In genomic region chr15:79608214-79608613, GRCm38 (mm10) we compare ENCODE assay signal across 14 mouse cellular contexts. TPM values are rescaled to one million over a fixed set of nuclear protein-coding genes. Genes with fewer than 3 reads are reported as not detected.
"Had no signal": no experiment of that assay in that cellular context is flagged by ENCODE, and none has a peak within 500 bp of the region (broad histone marks: within the 10 kb centered on the region; RNA-seq: fewer than 3 reads in every experiment).

No protein-coding gene starts in this region.

- H3K36me3 ChIP-seq: intestine, embryonic 15.5 days; kidney, embryonic 15.5 days had no signal

- ATAC-seq: intestine, embryonic 15.5 days; lung, postnatal 0 days had no signal

- DNase-seq: lung, adult 18-20 months; lung, postnatal 4 days; spleen, adult 18-20 months had no signal

- H3K27ac ChIP-seq: intestine, embryonic 15.5 days; kidney, embryonic 15.5 days; limb, embryonic 13.5 days; liver, embryonic 14.5 days; midbrain, embryonic 10.5 days; neural tube, embryonic 12.5 days had no signal

- H3K9ac ChIP-seq: intestine, embryonic 15.5 days; kidney, embryonic 15.5 days; limb, embryonic 13.5 days; liver, embryonic 14.5 days; neural tube, embryonic 12.5 days had no signal

- H3K9me3 ChIP-seq: intestine, embryonic 15.5 days; kidney, embryonic 15.5 days; midbrain, embryonic 10.5 days; neural tube, embryonic 12.5 days had no signal

- H3K4me2 ChIP-seq: intestine, embryonic 15.5 days; kidney, embryonic 15.5 days; limb, embryonic 13.5 days; neural tube, embryonic 12.5 days had no signal

- H3K27me3 ChIP-seq: intestine, embryonic 15.5 days had no signal

- H3K4me3 ChIP-seq: intestine, embryonic 15.5 days; kidney, embryonic 15.5 days; limb, embryonic 13.5 days; midbrain, embryonic 10.5 days; neural tube, embryonic 12.5 days had no signal

RNA-seq across cellular contexts. Expression of gene Dmc1, which starts 3.3 kb away (rescaled TPM):
- total RNA-seq: monocyte, adult 5-6 weeks; neutrophil, adult 5-6 weeks had no signal
- polyA plus RNA-seq: kidney, adult 2 months; liver, adult 2 months had no signal
